Mouse (Mus musculus) ES-E14 (cell line): Measurements from ENCODE around the gene Olfr25. TPM values are rescaled to one million over a fixed set of nuclear protein-coding genes. Genes with fewer than 3 reads are reported as not detected.

ENCODE experiments used
- DNase-seq: peaks from one replicate; pipeline ENCODE4 v3.0.0-alpha.2; 2013; ENCODE audit warnings: low read depth, low spot score
- H3K27ac ChIP-seq: 2 replicates; pipeline ENCODE4 v1.5.1; 2012; ENCODE audit warnings: low read depth, mild to moderate bottlenecking, low read length, moderate library complexity, mixed read lengths; ENCODE audit not compliant: poor library complexity, insufficient read depth, severe bottlenecking
- H3K36me3 ChIP-seq: 2 replicates; pipeline ENCODE4 v1.6.1; 2012; ENCODE audit warnings: mild to moderate bottlenecking, low read length, moderate library complexity, mixed read lengths; ENCODE audit not compliant: control insufficient read depth, poor library complexity, insufficient read depth, severe bottlenecking
- H3K4me1 ChIP-seq, 2 experiments: fragments of 150-350 bp in 1 of 2; sonication (generic) in 1 of 2; 2 replicates each; pipeline ENCODE4 v1.6.1; 2012; ENCODE audit warnings: low read length in 2 of 2, mild to moderate bottlenecking in 1 of 2, mixed read lengths in 1 of 2; ENCODE audit not compliant: control insufficient read depth in 2 of 2, insufficient read depth in 2 of 2, poor library complexity in 1 of 2
- H3K4me3 ChIP-seq, 2 experiments: fragments of 150-350 bp in 1 of 2; sonication (generic) in 1 of 2; 2 replicates each; pipeline ENCODE4 v1.5.1; 2012; ENCODE audit warnings: low read length in 2 of 2, low read depth in 1 of 2, mild to moderate bottlenecking in 1 of 2, mixed read lengths in 1 of 2; ENCODE audit not compliant: insufficient read depth in 1 of 2, poor library complexity in 1 of 2, severe bottlenecking in 1 of 2
- H3K9ac ChIP-seq: 2 replicates; pipeline ENCODE4 v1.6.1; 2012; ENCODE audit warnings: low read depth, mild to moderate bottlenecking, low read length, mixed read lengths; ENCODE audit not compliant: poor library complexity, insufficient read depth, severe bottlenecking
- H3K9me3 ChIP-seq: fragments of 150-350 bp; sonication (generic); 2 replicates; pipeline ENCODE4 v1.6.1; 2012; ENCODE audit warnings: low read depth, mild to moderate bottlenecking, low read length; ENCODE audit not compliant: control insufficient read depth, insufficient read depth
- CHD2 ChIP-seq: IDR thresholded peaks from 2 replicates; pipeline ENCODE4 v1.6.1; 2014; ENCODE audit warnings: mild to moderate bottlenecking, low read depth, low read length, inconsistent platforms
- HCFC1 ChIP-seq: IDR thresholded peaks from 2 replicates; pipeline ENCODE4 v1.6.1; 2012; ENCODE audit warnings: low read length, inconsistent platforms, borderline replicate concordance; ENCODE audit not compliant: insufficient read depth
- MAFK ChIP-seq: IDR thresholded peaks from 2 replicates; pipeline ENCODE4 v1.6.1; 2014; ENCODE audit warnings: mild to moderate bottlenecking, low read depth, low read length, inconsistent platforms; ENCODE audit not compliant: insufficient read depth
- ZC3H11A ChIP-seq: IDR thresholded peaks from 2 replicates; pipeline ENCODE4 v1.6.1; 2012; ENCODE audit warnings: low read depth, mild to moderate bottlenecking, inconsistent platforms, low read length, borderline replicate concordance
- ZNF384 ChIP-seq: IDR thresholded peaks from 2 replicates; pipeline ENCODE4 v1.6.1; 2012; ENCODE audit warnings: low read depth, low read length, inconsistent platforms
- in situ Hi-C, 2 experiments: fragments of 600-800 bp; cut with MboI; formaldehyde crosslinking; loops; one replicate each; pipeline ENCODE4 v1.15.1; 2025; ENCODE audit warnings: low sequenced_read_pairs in 2 of 2, inconsistent platforms in 1 of 2; ENCODE audit not compliant: unreplicated experiment in 2 of 2
- total RNA-seq: library from RNA; depleted of rRNA; stranded (reverse); fragments of 300-350 nt; gene quantifications from 2 replicates; pipeline ENCODE4 v1.2.3, GENCODE M21; 2012; rRNA removed

Olfr25 gene
- total RNA-seq: not detected in 2 replicates

DNA sequence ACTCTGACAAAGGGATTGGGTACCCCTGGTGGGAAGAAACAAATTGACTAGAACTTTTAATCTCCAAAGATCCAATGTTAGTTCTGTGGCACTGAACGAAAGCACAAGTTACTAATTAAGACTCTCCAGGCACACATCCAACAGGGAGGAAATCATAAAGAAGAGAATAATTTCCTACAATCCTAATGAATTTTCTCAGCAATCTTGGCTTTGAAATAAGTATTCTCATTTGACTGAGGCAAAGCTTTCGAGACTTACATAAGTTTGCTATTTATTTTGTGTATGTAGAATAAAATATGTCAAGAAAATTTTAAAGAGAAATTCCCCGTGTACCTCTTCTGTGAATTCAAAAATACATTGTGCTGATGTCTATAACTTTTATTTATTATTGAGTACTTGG, at the start of gene Olfr25:
TSS of gene Olfr25 (plus strand) at position 301 of the 400 bp plus-strand sequence.
- Histone ChIP-seq H3K4me3 (no peak within 1 kb of the TSS), H3K4me1 (no peaks in the 10 kb centered on the region), H3K27ac (no peak within 1 kb of the TSS), H3K9ac (no peak within 1 kb of the TSS), H3K9me3 (no peaks in the 10 kb centered on the region), H3K36me3 (no peaks in the 10 kb centered on the region)
- DNase-seq: no peak
- TF ChIP-seq HCFC1 (no peak), CHD2 (no peak), ZNF384 (no peak), MAFK (no peak), ZC3H11A (no peak)
- in situ Hi-C loops: no loop called here

DNA sequence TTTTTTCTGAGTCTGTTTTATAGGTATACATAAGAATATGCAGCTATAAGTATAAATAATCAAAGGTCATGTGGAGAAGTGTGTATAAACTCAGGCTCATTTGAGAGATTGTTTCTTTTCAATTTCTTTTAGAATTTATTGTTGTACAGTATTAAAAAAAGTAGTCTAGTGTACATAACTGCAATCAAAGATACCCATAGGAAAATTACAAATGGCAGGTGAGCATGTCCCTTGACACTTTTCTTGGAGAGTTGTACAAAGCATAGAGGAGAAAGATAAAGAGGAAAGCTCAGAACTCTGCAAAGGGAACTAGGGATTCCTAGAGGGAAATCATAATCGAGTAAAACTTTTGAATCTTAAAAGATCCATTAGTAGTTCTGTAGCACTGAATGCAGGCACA, 38.1 kb upstream of the Olfr25 start, which contains the start of gene Olfr896-ps1:
TSS of gene Olfr896-ps1 (plus strand) at position 301 of the 400 bp plus-strand sequence.
- Histone ChIP-seq H3K27ac (no peak within 1 kb of the TSS), H3K9ac (no peak within 1 kb of the TSS), H3K4me3 (no peak within 1 kb of the TSS), H3K36me3 (no peaks in the 10 kb centered on the region), H3K4me1 (no peaks in the 10 kb centered on the region), H3K9me3 (no peaks in the 10 kb centered on the region)
- TF ChIP-seq CHD2 (no peak), ZC3H11A (no peak), MAFK (no peak), HCFC1 (no peak)
- in situ Hi-C loops: no loop called here
- no peak for DNase-seq

DNA sequence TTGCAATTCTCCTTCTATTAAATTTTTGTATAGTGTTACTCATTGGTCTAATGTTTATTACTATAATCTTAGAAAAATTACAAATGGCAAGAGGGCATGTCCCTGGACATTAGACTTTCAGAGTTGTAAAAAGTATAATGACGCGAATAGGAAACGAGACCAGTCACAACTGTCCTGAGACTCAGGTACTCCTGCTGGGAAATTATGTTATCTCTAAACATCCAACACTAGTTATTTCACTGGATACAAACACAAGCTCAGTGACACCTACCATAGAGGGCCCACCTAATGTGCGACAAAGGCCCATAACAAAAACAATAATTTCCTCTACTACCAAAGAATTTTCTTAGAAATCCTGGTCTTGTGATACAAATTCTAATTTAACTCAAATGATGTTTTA, 19.3 kb downstream of the Olfr25 start, which contains the start of gene Olfr898:
TSS of gene Olfr898 (plus strand) at position 301 of the 400 bp plus-strand sequence.
- no peak within 1 kb of the TSS for H3K4me3 ChIP-seq
- in situ Hi-C loops: no loop called here

DNA sequence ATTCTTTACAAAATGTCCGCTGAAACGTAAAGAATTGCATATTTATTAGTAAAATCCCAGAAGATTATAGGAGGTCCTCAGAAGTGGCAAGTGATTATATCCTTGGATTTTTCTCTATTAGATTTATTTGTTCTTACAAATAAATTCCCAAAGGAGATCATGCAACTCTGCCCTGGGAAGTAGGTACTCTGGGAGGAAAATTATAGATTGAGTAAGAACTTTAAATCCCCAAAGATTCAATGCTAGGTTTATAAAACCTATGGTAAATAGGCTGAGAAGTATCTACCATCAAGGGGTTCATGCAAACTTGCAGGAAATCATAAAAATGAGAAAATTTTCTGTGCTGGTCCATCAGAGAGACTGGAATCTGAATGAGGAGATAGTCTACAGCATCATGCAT, 37.7 kb downstream of the Olfr25 start, which contains the start of gene Olfr250:
TSS of gene Olfr250 (plus strand) at position 301 of the 400 bp plus-strand sequence.
- H3K36me3 ChIP-seq: no peaks in the 10 kb centered on the region
- in situ Hi-C loops: no loop called here
- TF ChIP-seq ZNF384 (no peak), CHD2 (no peak), ZC3H11A (no peak), HCFC1 (no peak)
- no peak within 1 kb of the TSS for H3K4me3 ChIP-seq
- no peaks in the 10 kb centered on the region for H3K4me1 ChIP-seq
- no peak within 1 kb of the TSS for H3K27ac ChIP-seq
- no peaks in the 10 kb centered on the region for H3K9me3 ChIP-seq
- no peak for DNase-seq
- no peak within 1 kb of the TSS for H3K9ac ChIP-seq

More for the DNA sequence above, 19.3 kb downstream of the Olfr25 start, which contains the start of gene Olfr898:
- TF ChIP-seq ZNF384 (no peak), HCFC1 (no peak), MAFK (no peak), ZC3H11A (no peak)
- Histone ChIP-seq H3K4me1 (no peaks in the 10 kb centered on the region), H3K36me3 (no peaks in the 10 kb centered on the region), H3K27ac (no peak within 1 kb of the TSS), H3K9ac (no peak within 1 kb of the TSS), H3K9me3 (no peaks in the 10 kb centered on the region)
- no peak for DNase-seq

DNA sequence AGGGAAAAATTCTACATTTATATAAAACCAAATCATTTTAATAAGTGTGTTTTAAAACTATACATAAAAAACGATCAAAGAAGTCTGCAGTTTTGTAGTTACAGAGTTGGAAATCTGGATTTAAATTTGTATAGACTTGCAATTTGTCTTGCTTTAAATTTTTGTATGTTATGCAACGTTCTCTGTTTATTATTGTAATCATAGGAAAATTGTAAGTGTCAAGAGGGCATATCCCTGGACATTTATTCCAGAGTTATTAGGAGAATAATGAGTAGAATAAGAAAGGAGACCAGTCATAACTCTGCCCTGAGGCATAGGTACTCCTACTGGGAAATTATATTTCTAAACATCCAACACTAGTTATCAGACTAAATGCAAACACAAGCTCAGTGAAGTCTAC, 47.9 kb downstream of the Olfr25 start, which contains the start of gene Olfr251:
TSS of gene Olfr251 (plus strand) at position 301 of the 400 bp plus-strand sequence.
- H3K4me3 ChIP-seq: no peak within 1 kb of the TSS
- no peak within 1 kb of the TSS for H3K9ac ChIP-seq
- no peaks in the 10 kb centered on the region for H3K4me1 ChIP-seq
- no peaks in the 10 kb centered on the region for H3K9me3 ChIP-seq
- no peak for DNase-seq
- no peak within 1 kb of the TSS for H3K27ac ChIP-seq
- in situ Hi-C loops: no loop called here
- TF ChIP-seq ZNF384: no peak
- TF ChIP-seq HCFC1: no peak
- TF ChIP-seq MAFK: no peak
- no peak for TF ChIP-seq CHD2
- TF ChIP-seq ZC3H11A: no peak
- no peaks in the 10 kb centered on the region for H3K36me3 ChIP-seq
